Mouse (Mus musculus): Measurements from ENCODE around the gene 9130023H24Rik. TPM values are rescaled to one million over a fixed set of nuclear protein-coding genes. Genes with fewer than 3 reads are reported as not detected.

9130023H24Rik gene
- polyA plus RNA-seq, 1 experiment, result 3.3 TPM

DNA sequence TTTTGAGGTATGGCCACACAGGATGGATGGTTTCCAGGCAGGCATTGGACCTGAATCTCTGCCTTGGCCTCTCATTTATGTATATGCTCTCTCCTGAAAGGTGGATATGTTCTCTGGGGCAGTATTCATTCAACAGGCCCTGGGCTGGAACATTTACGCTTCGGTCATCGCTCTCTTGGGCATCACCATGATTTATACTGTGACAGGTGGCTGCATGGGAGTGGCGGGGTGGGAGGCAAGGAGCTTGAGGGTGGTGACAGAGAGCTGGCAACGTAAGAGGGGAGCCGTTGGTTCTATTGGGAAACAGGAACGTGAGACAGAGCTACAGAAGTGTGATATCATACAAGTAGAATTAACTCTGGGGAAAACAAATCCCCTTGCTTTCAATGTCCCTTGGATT is 30.0 kb upstream of the 9130023H24Rik start:
- Histone ChIP-seq H3K4me2 (ENCODE audit: low read depth) (no peak overlapping the region), H3K79me2 (ENCODE audit: control insufficient read depth, insufficient read depth) (no peaks in the 10 kb centered on the region), H3ac (ENCODE audit: control insufficient read depth, insufficient read length) (no peak overlapping the region), H3K36me3 (ENCODE audit: control insufficient read depth, insufficient read depth) (no peaks in the 10 kb centered on the region), H3K4me3 (no peak overlapping the region), H3K27me3 (ENCODE audit: control insufficient read depth, insufficient read depth, insufficient read length) (no peaks in the 10 kb centered on the region)
- TF ChIP-seq POLR2AphosphoS2 (IDR thresholded peaks at IDR 0.05; ENCODE audit: insufficient read length, low read depth), result no peak
- peak in 1 of 3 experiments; percentile 62 for TF ChIP-seq MYOG (IDR thresholded peaks at IDR 0.05; ENCODE audit: control insufficient read depth in 1 of 3, insufficient read depth in 1 of 3, insufficient read length in 2 of 3, low read depth in 2 of 3)
- TF ChIP-seq E2F4 (IDR thresholded peaks at IDR 0.05; ENCODE audit: insufficient read depth), result no peak
- TF ChIP-seq POLR2A (IDR thresholded peaks at IDR 0.05; ENCODE audit: insufficient read length, low read depth), result no peak
- TF ChIP-seq MYOD1 (IDR thresholded peaks at IDR 0.05; ENCODE audit: control insufficient read depth in 1 of 3, insufficient read length in 2 of 3, low read depth in 2 of 3), result peak; percentile 47 to 98 (median 94)
- TF ChIP-seq REST (IDR thresholded peaks at IDR 0.05; ENCODE audit: insufficient read depth, insufficient read length), result no peak
- no peak for TF ChIP-seq USF1 (IDR thresholded peaks at IDR 0.05; ENCODE audit: low read depth)
- no peak for TF ChIP-seq TCF3 (IDR thresholded peaks at IDR 0.05; ENCODE audit: insufficient read length, low read depth)
- TF ChIP-seq SRF (IDR thresholded peaks at IDR 0.05; ENCODE audit: control insufficient read depth, insufficient read length, low read depth), result no peak
- TF ChIP-seq TCF12 (IDR thresholded peaks at IDR 0.05; ENCODE audit: insufficient read depth, poor library complexity, severe bottlenecking), result peak; percentile 27
- no peak for TF ChIP-seq MAX (IDR thresholded peaks at IDR 0.05; ENCODE audit: low read depth)

GRCm38 (mm10) chr7:128267391-128267790 is 29.6 kb upstream of the 9130023H24Rik start:
- H3K27me3 ChIP-seq (ENCODE audit: control insufficient read depth, insufficient read depth, insufficient read length), result no peaks in the 10 kb centered on the region
- H3K4me3 ChIP-seq, result no peak overlapping the region
- no peak overlapping the region for H3K4me2 ChIP-seq (ENCODE audit: low read depth)
- H3K36me3 ChIP-seq (ENCODE audit: control insufficient read depth, insufficient read depth), result no peaks in the 10 kb centered on the region
- no peaks in the 10 kb centered on the region for H3K79me2 ChIP-seq (ENCODE audit: control insufficient read depth, insufficient read depth)
- TF ChIP-seq REST (IDR thresholded peaks at IDR 0.05; ENCODE audit: insufficient read depth, insufficient read length) (no peak), MAX (IDR thresholded peaks at IDR 0.05; ENCODE audit: low read depth) (no peak), E2F4 (IDR thresholded peaks at IDR 0.05; ENCODE audit: insufficient read depth) (no peak), CEBPB (IDR thresholded peaks at IDR 0.05; ENCODE audit: insufficient read depth, poor library complexity, severe bottlenecking) (no peak), MYOG (IDR thresholded peaks at IDR 0.05; ENCODE audit: control insufficient read depth in 1 of 3, insufficient read depth in 1 of 3, insufficient read length in 2 of 3, low read depth in 2 of 3) (no peak), POLR2AphosphoS2 (IDR thresholded peaks at IDR 0.05; ENCODE audit: insufficient read length, low read depth) (no peak), POLR2A (IDR thresholded peaks at IDR 0.05; ENCODE audit: insufficient read length, low read depth) (no peak), USF1 (IDR thresholded peaks at IDR 0.05; ENCODE audit: low read depth) (no peak), MYOD1 (IDR thresholded peaks at IDR 0.05; ENCODE audit: control insufficient read depth in 1 of 3, insufficient read length in 2 of 3, low read depth in 2 of 3) (no peak), TCF3 (IDR thresholded peaks at IDR 0.05; ENCODE audit: insufficient read length, low read depth) (no peak)
- no peak overlapping the region for H3ac ChIP-seq (ENCODE audit: control insufficient read depth, insufficient read length)

- Histone ChIP-seq H3K36me3 (ENCODE audit: control insufficient read depth, insufficient read depth) (no peaks in the 10 kb centered on the region), H3K79me2 (ENCODE audit: control insufficient read depth, insufficient read depth) (no peaks in the 10 kb centered on the region), H3K27me3 (ENCODE audit: control insufficient read depth, insufficient read depth, insufficient read length) (no peaks in the 10 kb centered on the region), H3ac (ENCODE audit: control insufficient read depth, insufficient read length) (no peak overlapping the region), H3K4me3 (no peak overlapping the region), H3K4me2 (ENCODE audit: low read depth) (no peak overlapping the region)
- no peak for TF ChIP-seq CEBPB (IDR thresholded peaks at IDR 0.05; ENCODE audit: insufficient read depth, poor library complexity, severe bottlenecking)
- TF ChIP-seq POLR2AphosphoS2 (IDR thresholded peaks at IDR 0.05; ENCODE audit: insufficient read length, low read depth), result no peak
- no peak for TF ChIP-seq REST (IDR thresholded peaks at IDR 0.05; ENCODE audit: insufficient read depth, insufficient read length)
- TF ChIP-seq MAX (IDR thresholded peaks at IDR 0.05; ENCODE audit: low read depth), result no peak
- TF ChIP-seq MYOG (IDR thresholded peaks at IDR 0.05; ENCODE audit: control insufficient read depth in 1 of 3, insufficient read depth in 1 of 3, insufficient read length in 2 of 3, low read depth in 2 of 3), result no peak
- TF ChIP-seq POLR2A (IDR thresholded peaks at IDR 0.05; ENCODE audit: insufficient read length, low read depth), result no peak
- no peak for TF ChIP-seq SRF (IDR thresholded peaks at IDR 0.05; ENCODE audit: control insufficient read depth, insufficient read length, low read depth)
- TF ChIP-seq TCF3 (IDR thresholded peaks at IDR 0.05; ENCODE audit: insufficient read length, low read depth), result no peak
- no peak for TF ChIP-seq E2F4 (IDR thresholded peaks at IDR 0.05; ENCODE audit: insufficient read depth)
- no peak for TF ChIP-seq MYOD1 (IDR thresholded peaks at IDR 0.05; ENCODE audit: control insufficient read depth in 1 of 3, insufficient read length in 2 of 3, low read depth in 2 of 3)
- TF ChIP-seq TCF12 (IDR thresholded peaks at IDR 0.05; ENCODE audit: insufficient read depth, poor library complexity, severe bottlenecking), result no peak
- no peak for TF ChIP-seq USF1 (IDR thresholded peaks at IDR 0.05; ENCODE audit: low read depth)
Observed at GRCm38 (mm10) chr7:128266056-128266455, 28.2 kb upstream of the 9130023H24Rik start.

DNA sequence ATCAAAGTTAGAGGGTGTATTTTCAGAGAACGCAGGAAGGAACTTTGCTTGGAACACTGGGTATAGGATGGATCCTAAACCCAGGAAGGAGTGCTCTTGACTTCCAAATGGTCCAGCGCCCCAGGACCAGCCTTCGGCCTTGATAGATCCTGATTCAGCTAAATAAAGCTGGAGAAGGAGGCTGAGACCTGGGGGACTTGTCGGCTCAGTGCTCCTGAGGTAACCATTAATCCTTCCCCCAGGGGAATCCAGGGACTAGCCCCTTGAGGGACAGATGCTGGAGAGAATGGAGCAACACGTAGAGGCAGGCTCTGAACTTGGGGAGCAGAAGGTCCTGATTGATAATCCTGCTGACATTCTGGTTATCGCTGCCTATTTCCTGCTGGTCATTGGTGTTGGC is 27.6 kb upstream of the 9130023H24Rik start, which contains the start of gene Slc5a2:
TSS of gene Slc5a2 (plus strand) at position 247 of the 400 bp plus-strand sequence.
- no peaks in the 10 kb centered on the region for H3K27me3 ChIP-seq (ENCODE audit: control insufficient read depth, insufficient read depth, insufficient read length)
- no peak within 1 kb of the TSS for H3ac ChIP-seq (ENCODE audit: control insufficient read depth, insufficient read length)
- H3K4me2 ChIP-seq (ENCODE audit: low read depth), result no peak within 1 kb of the TSS
- TF ChIP-seq MYOG (IDR thresholded peaks at IDR 0.05; ENCODE audit: control insufficient read depth in 1 of 3, insufficient read depth in 1 of 3, insufficient read length in 2 of 3, low read depth in 2 of 3), result no peak
- TF ChIP-seq TCF3 (IDR thresholded peaks at IDR 0.05; ENCODE audit: insufficient read length, low read depth), result no peak
- TF ChIP-seq POLR2AphosphoS2 (IDR thresholded peaks at IDR 0.05; ENCODE audit: insufficient read length, low read depth), result no peak
- TF ChIP-seq E2F4 (IDR thresholded peaks at IDR 0.05; ENCODE audit: insufficient read depth), result no peak
- TF ChIP-seq MYOD1 (IDR thresholded peaks at IDR 0.05; ENCODE audit: control insufficient read depth in 1 of 3, insufficient read length in 2 of 3, low read depth in 2 of 3), result no peak
- TF ChIP-seq CEBPB (IDR thresholded peaks at IDR 0.05; ENCODE audit: insufficient read depth, poor library complexity, severe bottlenecking), result no peak
- no peak for TF ChIP-seq SRF (IDR thresholded peaks at IDR 0.05; ENCODE audit: control insufficient read depth, insufficient read length, low read depth)
- no peak for TF ChIP-seq USF1 (IDR thresholded peaks at IDR 0.05; ENCODE audit: low read depth)
- H3K79me2 ChIP-seq (ENCODE audit: control insufficient read depth, insufficient read depth), result no peaks in the 10 kb centered on the region
- no peak within 1 kb of the TSS for H3K4me3 ChIP-seq
- no peaks in the 10 kb centered on the region for H3K36me3 ChIP-seq (ENCODE audit: control insufficient read depth, insufficient read depth)
